Mouse (Mus musculus): ENCODE data around the gene Atp5g1.
A peak's percentile ranks its signal among the peaks of the same experiment; 100 is the strongest.

Gene Atp5g1

GRCm38 (mm10) chr11:96071013-96071412 lies 4.5 kb downstream of the Atp5g1 start:
- DNase-seq, result no peak

DNA sequence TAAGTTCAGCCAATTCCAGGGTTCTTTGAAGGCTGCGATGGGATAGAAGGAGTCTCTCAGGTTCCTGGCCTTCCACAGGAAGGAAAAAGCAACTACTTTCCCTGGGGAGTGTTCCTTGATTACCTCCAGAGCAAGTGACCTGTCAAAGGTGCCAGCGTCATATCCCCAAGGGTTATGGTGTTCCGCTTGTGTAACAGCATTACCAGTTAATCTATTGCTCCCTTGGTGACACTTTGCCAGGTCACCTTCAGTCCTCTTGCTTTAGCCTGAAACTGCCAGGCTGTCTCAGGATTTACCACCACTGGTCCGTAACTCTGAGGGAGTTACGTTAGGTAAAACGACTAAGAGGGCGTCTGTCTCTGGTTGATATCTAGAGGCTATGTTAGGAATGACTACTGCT lies 5.1 kb downstream of the Atp5g1 start:
- DNase-seq, result peak; percentile 18

GRCm38 (mm10) chr11:96068231-96068630 lies 7.2 kb downstream of the Atp5g1 start:
- DNase-seq, result peak; percentile 9

DNA sequence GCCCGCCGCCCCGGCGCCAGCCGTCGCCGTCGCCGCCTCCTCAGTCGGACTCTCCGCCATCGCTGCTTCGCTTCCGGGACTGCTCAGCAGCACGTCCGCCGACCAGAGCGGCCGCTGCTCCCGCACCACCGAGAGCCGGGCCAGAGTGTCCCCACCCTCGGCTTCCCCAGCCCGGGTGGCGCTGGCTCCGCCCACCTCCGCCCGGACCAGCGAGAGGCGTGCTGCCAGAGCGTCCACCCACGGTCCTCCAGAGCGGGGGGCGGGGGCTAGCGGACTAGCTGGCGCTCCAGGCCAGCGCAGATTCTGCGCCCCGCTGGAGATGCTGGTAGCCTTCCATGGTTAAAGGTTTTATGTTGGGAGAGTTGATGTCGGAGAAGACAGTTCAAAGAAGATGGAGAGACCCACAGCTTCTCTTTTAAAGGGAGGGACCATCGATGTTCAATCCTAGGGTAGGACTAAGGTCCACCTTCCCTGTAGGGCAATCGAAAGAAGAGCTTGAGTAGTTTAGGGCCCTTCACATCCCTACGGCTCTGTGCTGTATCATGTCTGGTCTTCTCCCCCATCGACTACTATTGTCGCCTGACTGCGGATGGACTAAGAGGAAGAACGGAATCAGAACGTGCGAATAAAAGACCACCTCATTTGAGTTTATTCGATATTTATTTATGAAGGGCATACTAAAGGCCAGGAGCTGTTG lies 10.1 kb downstream of the Atp5g1 start, which contains the start of gene Ube2z:
Gene Ube2z (minus strand): TSS at position 174 of the 697 bp plus-strand sequence.
- peak; percentile 98 for DNase-seq

DNA sequence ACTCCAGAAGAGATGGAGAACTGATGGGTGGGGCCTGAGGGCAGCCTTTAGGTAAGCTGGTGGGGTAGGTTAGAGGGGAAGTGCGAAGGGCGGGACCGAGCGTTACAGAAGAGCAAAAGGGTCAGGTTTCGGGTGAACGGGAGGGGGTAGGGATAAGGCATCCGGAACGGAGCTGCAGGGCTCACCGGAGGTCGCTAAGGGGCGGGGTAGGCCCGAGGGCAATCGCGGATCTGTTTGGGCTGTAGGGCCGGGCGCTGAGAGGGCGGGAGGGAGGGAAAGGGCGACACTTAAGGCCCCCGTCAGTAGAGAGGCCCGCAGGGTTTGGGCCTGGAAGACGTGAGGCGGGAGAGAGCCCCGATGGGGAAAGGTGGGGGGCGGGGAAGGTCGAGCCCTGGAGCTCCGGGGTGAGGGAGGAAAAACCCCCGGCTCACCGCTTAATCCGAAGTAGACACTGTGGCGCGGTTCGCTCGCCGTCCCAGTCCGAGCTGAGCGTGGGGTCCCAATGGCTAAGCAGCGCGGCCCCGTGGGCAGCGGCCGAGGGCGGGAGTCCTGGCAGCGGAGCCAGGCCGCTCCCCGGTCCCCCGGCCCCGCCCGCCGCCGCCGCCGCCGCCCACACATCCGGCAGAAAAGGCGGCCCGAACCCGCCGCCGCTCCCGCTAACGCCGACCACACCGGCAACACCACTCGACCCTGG lies 10.8 kb downstream of the Atp5g1 start:
- DNase-seq, result no peak

DNA sequence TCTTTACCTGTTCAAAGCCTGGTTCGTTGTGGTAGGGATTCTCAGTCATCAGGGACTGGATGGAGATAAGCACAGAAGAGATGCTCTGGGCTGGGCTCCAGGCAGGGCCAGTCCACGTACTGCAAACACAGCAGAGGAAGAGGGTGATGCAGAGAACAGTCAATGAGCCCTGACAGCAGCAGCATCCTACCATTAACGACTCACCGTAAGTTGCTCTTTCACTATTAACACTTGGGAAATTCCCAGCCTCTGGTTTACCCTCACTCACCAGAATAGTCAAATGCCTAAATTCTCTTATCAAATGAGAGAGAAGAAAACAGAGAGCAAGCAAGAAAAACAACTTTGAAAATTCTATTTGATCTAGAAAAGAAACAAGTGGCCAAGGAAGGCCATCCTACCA lies 17.2 kb downstream of the Atp5g1 start:
- no peak for DNase-seq

GRCm38 (mm10) chr11:96050854-96051253 lies 24.6 kb downstream of the Atp5g1 start:
- DNase-seq, result no peak

DNA sequence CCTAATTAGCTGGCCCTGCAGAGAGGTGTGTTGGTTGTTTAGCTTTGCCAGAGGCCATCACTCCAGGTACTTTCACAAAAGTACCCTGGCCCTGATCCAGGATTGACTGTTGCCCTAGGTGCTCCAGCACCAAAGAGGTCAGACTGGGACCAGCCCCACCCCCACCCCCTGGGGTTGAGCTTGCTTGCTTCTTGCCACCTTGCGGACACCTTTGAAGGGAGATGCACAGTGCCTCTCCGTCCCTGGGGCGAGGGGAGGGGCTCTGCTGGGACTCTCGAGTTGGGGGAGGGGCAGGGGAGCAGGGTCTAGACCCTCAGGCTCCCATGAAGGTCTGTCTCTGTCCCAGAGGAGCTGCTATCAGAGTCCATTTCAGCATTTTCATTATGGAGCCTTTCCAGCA lies 25.5 kb downstream of the Atp5g1 start:
- DNase-seq, result no peak

- DNase-seq, result no peak
These were observed 27.7 kb downstream of the Atp5g1 start for GRCm38 (mm10) chr11:96047469-96048373.

- no peak for DNase-seq
These were observed 28.7 kb downstream of the Atp5g1 start for GRCm38 (mm10) chr11:96046793-96047192.

GRCm38 (mm10) chr11:96046028-96046427 lies 29.4 kb downstream of the Atp5g1 start:
- DNase-seq, result no peak

DNA sequence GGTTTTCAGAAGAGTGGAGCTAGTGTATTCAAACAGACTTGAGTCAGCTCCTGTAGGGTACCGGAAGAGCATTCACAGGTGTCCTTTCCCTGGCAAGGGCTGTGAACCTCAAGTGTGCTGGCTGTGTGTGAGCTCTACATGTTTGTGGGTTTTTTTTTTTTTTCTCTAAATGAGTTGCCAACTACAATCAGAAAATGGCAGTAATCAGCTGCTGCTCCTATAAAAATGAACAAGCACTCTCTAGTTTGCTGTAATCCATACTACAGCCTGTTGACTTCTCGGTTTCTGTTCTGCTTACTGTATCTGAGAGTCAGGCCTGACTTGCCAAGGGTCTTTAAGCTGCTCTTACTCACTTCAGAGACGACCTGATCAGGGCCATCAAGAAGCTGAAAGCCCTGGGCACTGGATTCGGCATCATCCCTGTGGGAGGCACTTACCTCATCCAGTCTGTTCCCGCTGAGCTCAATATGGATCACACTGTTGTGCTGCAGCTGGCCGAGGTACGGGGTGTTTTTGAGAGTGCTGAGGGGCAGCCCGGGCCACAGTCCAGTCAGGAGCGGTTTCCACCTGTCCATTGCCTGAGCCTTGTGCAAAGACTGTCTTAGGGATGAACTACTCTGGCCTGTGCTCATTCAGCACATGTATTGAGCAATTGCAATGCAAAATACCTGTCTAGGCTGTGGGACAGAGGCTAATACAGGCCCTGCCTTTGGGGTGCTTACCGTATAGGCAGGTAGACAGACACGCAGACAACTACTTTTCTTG lies 30.5 kb downstream of the Atp5g1 start:
- DNase-seq, result no peak

DNA sequence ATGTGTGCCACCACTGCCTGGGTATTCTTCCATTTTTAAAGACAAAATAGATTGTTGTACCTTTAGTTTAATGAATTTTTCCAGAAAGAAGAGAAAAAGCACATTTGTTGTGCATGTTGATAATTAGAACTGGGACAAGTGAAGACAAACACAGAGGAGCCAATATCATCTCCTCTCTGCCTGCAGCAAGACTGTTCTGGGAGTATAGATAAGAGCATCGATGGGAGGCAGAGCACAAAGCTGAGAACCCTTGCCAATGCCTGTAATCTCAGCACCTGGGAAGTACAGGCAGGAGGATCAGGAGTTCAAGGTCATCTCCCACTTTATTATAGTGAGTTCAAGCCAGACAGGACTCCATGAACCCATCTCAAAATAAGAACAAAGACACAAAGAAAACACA lies 36.9 kb downstream of the Atp5g1 start:
- DNase-seq, result no peak

DNA sequence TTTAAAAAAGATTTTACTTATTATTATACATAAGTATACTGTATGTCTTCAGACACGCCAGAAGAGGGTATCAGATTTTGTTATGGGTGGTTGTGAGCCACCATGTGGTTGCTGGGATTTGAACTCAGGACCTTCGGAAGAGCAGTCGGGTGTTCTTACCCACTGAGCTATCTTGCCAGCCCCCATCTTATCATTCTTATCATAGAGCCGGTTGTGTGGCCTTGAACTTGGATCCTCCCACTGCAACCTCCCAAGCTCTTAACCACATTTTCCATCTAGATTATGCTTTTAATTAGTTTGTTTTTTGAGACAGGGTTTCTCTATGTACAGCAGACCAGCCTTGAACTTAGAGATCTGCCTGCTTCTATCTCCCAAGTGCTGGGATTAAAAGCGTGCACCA lies 38.0 kb downstream of the Atp5g1 start:
- no peak for DNase-seq

GRCm38 (mm10) chr11:96035133-96035532 lies 40.3 kb downstream of the Atp5g1 start:
- no peak for DNase-seq

GRCm38 (mm10) chr11:96034596-96035052 lies 40.8 kb downstream of the Atp5g1 start, which contains the start of gene Snf8:
Snf8 (plus strand) TSS chr11:96034885.
- DNase-seq, result peak; percentile 97

- DNase-seq, result no peak
These were observed 41.4 kb downstream of the Atp5g1 start for GRCm38 (mm10) chr11:96034116-96034515.

DNA sequence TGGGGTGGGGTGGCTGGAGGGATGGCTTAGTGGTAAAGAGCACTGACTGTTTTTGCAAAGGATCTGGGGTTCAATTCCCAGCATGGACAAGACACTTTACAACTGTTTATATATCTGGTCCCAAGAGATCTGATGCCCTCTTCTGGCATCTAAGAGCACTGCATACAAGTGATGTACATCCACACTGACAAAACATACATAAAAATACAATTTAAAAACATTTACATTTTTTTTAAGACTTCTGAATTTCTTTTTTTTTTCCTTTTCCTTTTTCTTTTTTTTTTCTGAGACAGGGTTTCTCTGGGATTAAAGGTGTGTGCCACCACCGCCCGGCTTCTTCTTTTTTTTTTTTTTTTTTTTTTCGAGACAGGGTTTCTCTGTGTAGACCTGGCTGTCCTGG lies 42.2 kb downstream of the Atp5g1 start:
- DNase-seq, result no peak

DNA sequence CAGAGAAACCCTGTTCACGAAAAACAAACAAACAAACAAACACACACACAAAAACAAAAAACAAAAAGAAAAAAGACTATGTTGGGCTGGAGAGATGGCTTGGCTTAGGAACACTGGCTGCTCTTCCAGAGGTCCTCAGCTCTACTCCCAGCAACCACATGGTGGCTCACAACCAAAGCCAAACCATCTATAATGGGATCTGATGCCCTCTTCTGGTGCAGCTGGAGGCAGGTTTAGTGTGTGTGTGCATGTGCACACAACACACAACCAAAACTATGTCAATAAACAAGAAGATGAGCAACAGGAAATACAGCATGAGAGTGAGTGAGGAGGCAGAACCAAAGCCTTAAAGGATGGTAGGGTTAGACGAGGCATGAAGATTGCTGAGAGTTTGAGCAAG lies 43.8 kb downstream of the Atp5g1 start:
- no peak for DNase-seq

DNA sequence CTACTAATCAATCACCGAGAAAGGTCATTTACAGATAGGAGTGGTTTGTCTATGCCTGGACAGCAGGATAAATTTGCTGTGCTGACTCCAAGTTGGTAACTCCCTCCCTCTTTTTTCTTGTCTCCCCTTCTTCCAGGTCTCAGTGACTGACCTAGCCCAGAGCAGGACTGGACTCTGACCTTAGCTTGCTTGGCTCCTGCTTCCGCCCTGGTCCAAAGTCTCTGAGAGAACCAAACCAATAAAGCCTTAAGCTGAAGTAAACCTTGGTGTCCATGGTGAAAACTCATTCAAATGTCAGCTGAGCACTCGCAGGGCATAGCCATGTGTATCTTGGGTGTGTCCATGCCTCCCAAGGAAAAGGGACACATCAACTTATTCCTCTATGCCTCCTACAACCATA lies 44.9 kb downstream of the Atp5g1 start:
- peak; percentile 50 for DNase-seq

GRCm38 (mm10) chr11:96028130-96028529 lies 47.3 kb downstream of the Atp5g1 start:
- no peak for DNase-seq

GRCm38 (mm10) chr11:96020622-96021021 lies 54.8 kb downstream of the Atp5g1 start:
- DNase-seq, result no peak

Measured in kidney, adult 18-20 months (tissue).